Mouse (Mus musculus) forebrain, postnatal 0 days (tissue): ENCODE measurements at regions not wholly inside any gene's neighbourhood (a gene's known extent, or its start where the extent isn't known, plus 50 kb on each side); places are given as distances from the start of the nearest gene placed in this dataset.

ENCODE experiments used
- ATAC-seq: fragments of 200-750 bp; cut with Nextera tagmentation; 2 replicates; pipeline ENCODE4 v1.8.0; 2017; ENCODE audit warnings: mild to moderate bottlenecking, moderate library complexity
- DNase-seq: peaks from one replicate; pipeline ENCODE4 v3.0.0-alpha.2; 2015
- H3K27ac ChIP-seq: fragments of 300-500 bp; sonication (generic); 2 replicates; pipeline ENCODE4 v1.5.1; 2014; ENCODE audit warnings: low read depth, mild to moderate bottlenecking, antibody characterized with exemption, low read length, moderate library complexity, mixed read lengths
- H3K27me3 ChIP-seq: fragments of 300-500 bp; sonication (generic); 2 replicates; pipeline ENCODE4 v1.6.1; 2014; ENCODE audit warnings: mild to moderate bottlenecking, low read length, mixed read lengths; ENCODE audit not compliant: insufficient read depth
- H3K36me3 ChIP-seq: fragments of 300-500 bp; sonication (generic); 2 replicates; pipeline ENCODE4 v1.6.1; 2014; ENCODE audit warnings: mild to moderate bottlenecking, moderate library complexity; ENCODE audit not compliant: insufficient read depth
- H3K4me1 ChIP-seq: fragments of 300-500 bp; sonication (generic); 2 replicates; pipeline ENCODE4 v1.6.1; 2014; ENCODE audit warnings: antibody characterized with exemption; ENCODE audit not compliant: insufficient read depth
- H3K4me2 ChIP-seq: fragments of 300-500 bp; sonication (generic); 2 replicates; pipeline ENCODE4 v1.6.1; 2014; ENCODE audit warnings: low read depth, mild to moderate bottlenecking, moderate library complexity
- H3K4me3 ChIP-seq: fragments of 300-500 bp; sonication (generic); 2 replicates; pipeline ENCODE4 v1.5.1; 2014; ENCODE audit warnings: low read depth, low read length, mixed read lengths
- H3K9ac ChIP-seq: fragments of 300-500 bp; sonication (generic); 2 replicates; pipeline ENCODE4 v1.6.1; 2014; ENCODE audit warnings: mild to moderate bottlenecking
- H3K9me3 ChIP-seq: fragments of 300-500 bp; sonication (generic); 2 replicates; pipeline ENCODE4 v1.6.1; 2016; ENCODE audit warnings: low read length
- CTCF ChIP-seq: sonication (generic); IDR thresholded peaks from 2 replicates; pipeline ENCODE4 v1.5.1; 2016; ENCODE audit warnings: antibody characterized with exemption, control low read depth, low read depth
- WGBS: fragments of 180-500 bp; shearing (Covaris S2); extraction: QIAGEN DNeasy Blood & Tissue Kit; methylation state at CpG from one replicate; pipeline ENCODE4 v1.1.7; 2014; 5-methylcytosine and 5-hydroxymethylcytosine counted together

DNA sequence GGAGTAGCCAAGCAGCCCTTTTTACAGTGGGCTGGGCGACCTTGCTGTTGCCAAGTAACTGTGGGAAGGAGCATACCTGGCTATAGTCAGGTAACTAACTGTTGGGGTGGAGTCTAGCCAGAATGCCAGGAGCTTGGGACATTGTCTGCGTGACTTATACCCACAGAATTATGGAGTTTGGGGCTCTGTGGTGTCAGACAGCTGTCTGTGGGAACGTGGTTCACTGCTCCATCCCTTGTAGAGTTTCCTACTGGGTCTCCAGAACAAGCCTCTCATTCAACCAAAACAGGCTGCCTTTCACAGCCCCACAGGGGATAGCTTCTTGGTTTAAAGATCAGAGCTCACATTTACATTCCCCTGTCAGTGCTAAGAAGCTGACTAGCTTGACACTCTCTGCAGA, 134.5 kb upstream of the Igbp1b start:
- no peak for ATAC-seq
- Histone ChIP-seq H3K27me3 (no peaks in the 10 kb centered on the region), H3K9ac (no peak overlapping the region), H3K36me3 (no peaks in the 10 kb centered on the region), H3K27ac (no peak overlapping the region), H3K4me1 (no peaks in the 10 kb centered on the region), H3K9me3 (no peaks in the 10 kb centered on the region), H3K4me3 (no peak overlapping the region), H3K4me2 (no peak overlapping the region)
- WGBS: 68% methylated on average over 3 of the region's 3 CpGs
- no peak for TF ChIP-seq CTCF
- DNase-seq: no peak

DNA sequence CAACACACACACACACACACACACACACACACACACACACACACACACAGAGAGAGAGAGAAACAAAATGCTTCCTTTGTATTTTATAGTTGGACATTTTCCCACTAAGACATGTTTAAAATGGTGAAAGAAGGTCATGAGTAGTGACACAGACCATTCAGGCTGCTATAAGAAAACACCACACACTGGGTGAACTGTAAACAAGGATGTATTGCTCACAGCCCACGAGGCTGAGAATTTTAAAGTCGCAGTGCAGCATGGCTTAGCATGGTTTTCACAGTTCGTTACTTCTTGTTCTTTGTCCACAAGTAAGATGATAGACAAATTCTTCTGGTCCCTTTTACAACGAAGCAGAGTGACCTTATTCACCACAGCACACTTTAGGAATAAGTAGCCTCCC, 124.6 kb upstream of the Igbp1b start:
- no peaks in the 10 kb centered on the region for H3K9me3 ChIP-seq
- ATAC-seq: no peak
- H3K36me3 ChIP-seq: no peaks in the 10 kb centered on the region
- no peak for DNase-seq
- H3K4me1 ChIP-seq: no peaks in the 10 kb centered on the region
- no peaks in the 10 kb centered on the region for H3K27me3 ChIP-seq
- no peak overlapping the region for H3K9ac ChIP-seq
- TF ChIP-seq CTCF: no peak
- H3K27ac ChIP-seq: no peak overlapping the region
- 13% methylated on average over 4 of the region's 4 CpGs for WGBS
- H3K4me2 ChIP-seq: no peak overlapping the region
- H3K4me3 ChIP-seq: no peak overlapping the region

DNA sequence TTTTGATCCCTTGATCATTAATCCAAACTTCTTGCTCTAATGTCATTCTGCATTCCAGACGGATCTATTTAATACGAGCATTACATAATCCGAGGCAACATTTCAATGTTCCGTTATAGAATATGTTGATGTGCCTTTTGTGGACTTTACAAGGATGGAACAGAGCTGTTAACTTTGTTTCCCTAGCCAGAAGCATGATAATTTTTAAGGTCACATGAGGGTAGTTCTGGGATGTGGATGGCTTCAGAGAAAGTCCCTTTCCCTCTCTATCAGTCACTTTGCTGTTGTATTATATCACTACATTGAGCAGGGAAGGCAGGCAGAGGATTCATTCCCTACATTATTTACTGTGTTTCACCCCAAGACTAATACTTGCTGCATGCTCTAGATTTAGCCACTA, 124.1 kb upstream of the Igbp1b start:
- WGBS: 69% methylated on average over 4 of the region's 4 CpGs
- no peaks in the 10 kb centered on the region for H3K36me3 ChIP-seq
- no peaks in the 10 kb centered on the region for H3K27me3 ChIP-seq
- H3K9me3 ChIP-seq: no peaks in the 10 kb centered on the region
- no peaks in the 10 kb centered on the region for H3K4me1 ChIP-seq
- H3K9ac ChIP-seq: no peak overlapping the region
- no peak for ATAC-seq
- no peak for DNase-seq
- no peak overlapping the region for H3K4me2 ChIP-seq
- no peak overlapping the region for H3K27ac ChIP-seq
- H3K4me3 ChIP-seq: no peak overlapping the region
- no peak for TF ChIP-seq CTCF

DNA sequence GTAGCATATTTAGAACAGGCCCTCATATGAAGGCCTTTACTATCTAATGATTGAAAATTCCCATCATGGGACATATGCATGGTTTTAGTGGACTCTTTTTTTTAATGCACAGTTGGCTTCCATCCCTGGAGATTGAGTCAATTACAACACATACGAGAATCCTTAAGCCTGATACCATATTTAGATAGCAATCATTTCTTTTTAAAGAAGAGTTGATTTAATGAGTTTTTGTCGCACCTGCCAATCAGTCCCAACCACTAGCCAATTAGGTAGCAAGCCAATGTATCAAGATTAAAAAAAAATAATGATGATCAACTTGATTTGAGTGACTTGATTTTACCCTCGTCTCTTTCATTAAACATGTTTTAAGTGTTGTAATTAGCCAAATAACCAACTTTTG, 103.6 kb upstream of the Igbp1b start:
- DNase-seq: no peak
- Histone ChIP-seq H3K27ac (no peak overlapping the region), H3K9ac (no peak overlapping the region), H3K9me3 (no peaks in the 10 kb centered on the region), H3K4me1 (no peaks in the 10 kb centered on the region), H3K27me3 (no peaks in the 10 kb centered on the region), H3K4me3 (no peak overlapping the region), H3K36me3 (no peaks in the 10 kb centered on the region), H3K4me2 (no peak overlapping the region)
- TF ChIP-seq CTCF: no peak
- 36% methylated on average over 3 of the region's 3 CpGs for WGBS
- ATAC-seq: no peak

DNA sequence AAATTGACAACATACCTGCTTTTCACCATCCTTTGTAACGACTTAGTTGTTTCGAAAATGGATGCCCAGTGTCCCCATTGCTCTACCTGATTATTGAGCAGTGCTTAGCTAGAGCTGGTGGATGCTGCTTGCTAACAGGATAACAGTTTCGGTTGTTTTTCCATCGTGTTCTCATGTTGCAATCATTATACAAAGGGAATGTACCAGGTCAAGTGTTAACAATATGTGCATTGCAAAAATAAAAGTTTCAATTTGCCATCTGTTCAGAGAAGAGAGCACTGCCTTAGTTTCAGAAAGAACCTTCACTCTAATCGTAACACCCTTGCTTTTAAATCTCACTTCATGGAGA, 96.6 kb upstream of the Igbp1b start:
- no peaks in the 10 kb centered on the region for H3K4me1 ChIP-seq
- H3K9me3 ChIP-seq: no peaks in the 10 kb centered on the region
- DNase-seq: no peak
- TF ChIP-seq CTCF: no peak
- no peak overlapping the region for H3K4me2 ChIP-seq
- no peak for ATAC-seq
- H3K4me3 ChIP-seq: no peak overlapping the region
- whole genome bisulfite sequencing: 14% methylated on average over 5 of the region's 5 CpGs
- H3K9ac ChIP-seq: no peak overlapping the region
- no peak overlapping the region for H3K27ac ChIP-seq
- H3K36me3 ChIP-seq: no peaks in the 10 kb centered on the region
- H3K27me3 ChIP-seq: no peaks in the 10 kb centered on the region

GRCm38 (mm10) chr6:138754302-138754954, 96.1 kb upstream of the Igbp1b start:
- 12% methylated on average over 2 of the region's 2 CpGs for WGBS
- H3K4me3 ChIP-seq: no peak overlapping the region
- H3K4me2 ChIP-seq: no peak overlapping the region
- no peak for TF ChIP-seq CTCF
- DNase-seq: peak; percentile 13
- H3K9me3 ChIP-seq: no peaks in the 10 kb centered on the region
- no peaks in the 10 kb centered on the region for H3K4me1 ChIP-seq
- peak; percentile 45; the same call in 1 of the 2 replicates for ATAC-seq
- no peak overlapping the region for H3K9ac ChIP-seq
- H3K36me3 ChIP-seq: no peaks in the 10 kb centered on the region
- H3K27me3 ChIP-seq: no peaks in the 10 kb centered on the region
- H3K27ac ChIP-seq: no peak overlapping the region

GRCm38 (mm10) chr6:138717698-138718097, 59.4 kb upstream of the Igbp1b start:
- TF ChIP-seq CTCF: no peak
- ATAC-seq (no peak), DNase-seq (no peak)

More at GRCm38 (mm10) chr6:138717698-138718097, 59.4 kb upstream of the Igbp1b start:
- Histone ChIP-seq H3K4me2 (no peak overlapping the region), H3K4me1 (no peaks in the 10 kb centered on the region), H3K36me3 (no peaks in the 10 kb centered on the region), H3K27ac (no peak overlapping the region), H3K9me3 (no peaks in the 10 kb centered on the region), H3K9ac (no peak overlapping the region), H3K27me3 (no peaks in the 10 kb centered on the region), H3K4me3 (no peak overlapping the region)
